Mouse (Mus musculus): ENCODE results near the gene Ppp1ca.

GRCm38 (mm10) chr19:4234548-4234947 lies 42.7 kb downstream of the Ppp1ca start:
- TF ChIP-seq SIN3A (IDR thresholded peaks at IDR 0.05; ENCODE audit: low read length), result no peak
- no peak for TF ChIP-seq CTCF (conservative IDR thresholded peaks at IDR 0.05 in 1 of 2, IDR thresholded peaks at IDR 0.05 in 1 of 2; ENCODE audit: low read depth in 2 of 2, low read length in 2 of 2)
- TF ChIP-seq RCOR1 (conservative IDR thresholded peaks at IDR 0.05; ENCODE audit: low read depth, low read length), result no peak
- TF ChIP-seq E2F4 (IDR thresholded peaks at IDR 0.05; ENCODE audit: insufficient replicate concordance, low read depth, low read length), result no peak
- TF ChIP-seq HCFC1 (IDR thresholded peaks at IDR 0.05; ENCODE audit: low read depth, low read length), result no peak
- no peak for TF ChIP-seq NELFE (IDR thresholded peaks at IDR 0.05; ENCODE audit: low read depth, low read length)
- TF ChIP-seq MAFK (IDR thresholded peaks at IDR 0.05; ENCODE audit: insufficient replicate concordance, low read length), result no peak
- no peak for TF ChIP-seq CHD1 (IDR thresholded peaks at IDR 0.05; ENCODE audit: low read depth, low read length)
- no peak for TF ChIP-seq MEF2A (IDR thresholded peaks at IDR 0.05; ENCODE audit: borderline replicate concordance, low read depth, low read length)
- TF ChIP-seq ZC3H11A (IDR thresholded peaks at IDR 0.05; ENCODE audit: low read depth, low read length), result no peak

All from CH12.LX (cell line).